Mouse (Mus musculus): ENCODE data around the gene Rbm12b1.
"Not testable (repeated sequence)": the region's sequence is repeated elsewhere in the genome, so short reads cannot be mapped to it uniquely, and the experiment has no call there.

Gene Rbm12b1

GRCm38 (mm10) chr4:12140141-12140567 lies at the start of gene Rbm12b1:
Rbm12b1 (plus strand) TSS chr4:12140264.
- H3K36me3 ChIP-seq (ENCODE audit: control insufficient read depth, insufficient read depth, low read length, poor library complexity, severe bottlenecking); H3K27me3 ChIP-seq (ENCODE audit: control insufficient read depth, insufficient read depth, low read length, poor library complexity, severe bottlenecking): not testable (repeated sequence)
- DNase-seq (ENCODE audit: low read depth, low spot score): peak; percentile 85

GRCm38 (mm10) chr4:12140592-12141062 lies 563 bp downstream of the Rbm12b1 start:
- H3K36me3 ChIP-seq (ENCODE audit: control insufficient read depth, insufficient read depth, low read length, poor library complexity, severe bottlenecking); H3K27me3 ChIP-seq (ENCODE audit: control insufficient read depth, insufficient read depth, low read length, poor library complexity, severe bottlenecking): not testable (repeated sequence)
- peak; percentile 15 for DNase-seq (ENCODE audit: low read depth, low spot score)

GRCm38 (mm10) chr4:12141516-12141915 lies 1.5 kb downstream of the Rbm12b1 start:
- not testable (repeated sequence) for DNase-seq (ENCODE audit: low read depth, low spot score); H3K36me3 ChIP-seq (ENCODE audit: control insufficient read depth, insufficient read depth, low read length, poor library complexity, severe bottlenecking)

GRCm38 (mm10) chr4:12147660-12148059 lies 7.6 kb downstream of the Rbm12b1 start:
- no peak for DNase-seq (ENCODE audit: low read depth, low spot score)
- Histone ChIP-seq H3K27me3 (ENCODE audit: control insufficient read depth, insufficient read depth, low read length, poor library complexity, severe bottlenecking) (no peaks in the 10 kb centered on the region), H3K36me3 (ENCODE audit: control insufficient read depth, insufficient read depth, low read length, poor library complexity, severe bottlenecking) (peaks cover 2% of the 10 kb centered on the region; the same call in 1 of the 2 replicates)

More at GRCm38 (mm10) chr4:12141516-12141915, 1.5 kb downstream of the Rbm12b1 start:
- not testable (repeated sequence) for H3K27me3 ChIP-seq (ENCODE audit: control insufficient read depth, insufficient read depth, low read length, poor library complexity, severe bottlenecking)

DNA sequence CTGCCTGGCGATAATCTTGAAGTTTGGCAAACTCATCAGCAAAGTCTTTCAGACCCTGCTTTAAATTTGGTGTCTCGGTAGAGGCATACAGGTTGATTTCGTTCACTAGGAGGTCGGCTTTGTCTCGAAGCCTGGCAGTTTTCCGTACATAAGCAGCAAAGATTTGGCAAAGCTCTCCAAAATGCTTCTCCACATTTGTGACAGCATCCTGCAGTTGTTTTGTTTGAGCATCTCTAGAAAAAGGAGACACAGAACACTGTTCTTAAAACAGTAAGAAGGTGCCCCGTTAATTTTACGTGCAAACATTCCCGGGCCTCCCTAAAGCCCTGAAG lies 30.9 kb downstream of the Rbm12b1 start:
- no peaks in the 10 kb centered on the region; the same call in 1 of the 2 replicates for H3K27me3 ChIP-seq (ENCODE audit: control insufficient read depth, insufficient read depth, low read length, poor library complexity, severe bottlenecking)

DNA sequence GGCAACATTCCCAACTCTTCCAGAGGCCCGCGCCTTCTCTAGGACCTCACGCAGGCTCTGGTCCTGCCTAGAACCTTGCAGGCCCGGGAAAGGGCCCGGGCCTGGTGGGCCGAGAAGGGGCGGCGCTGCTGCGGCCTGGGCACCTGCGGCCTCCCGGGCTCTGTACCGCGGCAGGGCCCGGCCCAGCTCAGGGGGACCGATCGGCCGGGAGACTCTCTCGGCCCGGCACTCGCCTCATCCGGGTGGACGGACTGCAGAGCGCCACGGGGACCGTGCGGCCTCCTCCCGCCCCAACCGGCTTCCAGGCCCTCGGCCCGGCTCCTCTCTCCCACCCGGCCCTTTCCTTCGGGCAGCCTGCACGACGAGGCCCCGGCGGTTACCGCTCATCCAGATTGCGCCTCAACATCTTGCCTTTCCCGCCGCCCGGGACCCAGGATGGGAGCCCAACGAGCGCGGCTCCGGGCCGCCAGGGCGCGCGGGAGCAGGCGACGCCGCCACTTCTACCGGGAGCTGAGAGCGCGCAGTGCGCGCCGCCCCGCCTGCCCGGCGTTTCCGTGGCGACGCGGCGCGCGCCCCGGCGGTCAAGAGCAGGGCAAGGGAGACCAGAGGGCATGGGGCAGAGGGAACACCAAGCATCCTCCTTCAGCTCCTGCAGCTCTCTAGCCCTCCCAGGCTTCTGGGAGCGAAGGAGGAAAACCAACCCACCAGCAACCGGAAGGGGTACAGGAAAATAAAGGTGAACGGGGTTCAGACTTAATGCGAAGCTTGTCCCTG lies 31.4 kb downstream of the Rbm12b1 start, which contains the start of gene Fam92a:
Fam92a (minus strand) TSS at position 698 of the 774 bp plus-strand sequence.
- no peaks in the 10 kb centered on the region; the same call in 1 of the 2 replicates for H3K27me3 ChIP-seq (ENCODE audit: control insufficient read depth, insufficient read depth, low read length, poor library complexity, severe bottlenecking)
- peak; percentile 23 for DNase-seq (ENCODE audit: low read depth, low spot score)

More for the DNA sequence above, 30.9 kb downstream of the Rbm12b1 start:
- no peak for DNase-seq (ENCODE audit: low read depth, low spot score)
- H3K36me3 ChIP-seq (ENCODE audit: control insufficient read depth, insufficient read depth, low read length, poor library complexity, severe bottlenecking): no peaks in the 10 kb centered on the region

DNA sequence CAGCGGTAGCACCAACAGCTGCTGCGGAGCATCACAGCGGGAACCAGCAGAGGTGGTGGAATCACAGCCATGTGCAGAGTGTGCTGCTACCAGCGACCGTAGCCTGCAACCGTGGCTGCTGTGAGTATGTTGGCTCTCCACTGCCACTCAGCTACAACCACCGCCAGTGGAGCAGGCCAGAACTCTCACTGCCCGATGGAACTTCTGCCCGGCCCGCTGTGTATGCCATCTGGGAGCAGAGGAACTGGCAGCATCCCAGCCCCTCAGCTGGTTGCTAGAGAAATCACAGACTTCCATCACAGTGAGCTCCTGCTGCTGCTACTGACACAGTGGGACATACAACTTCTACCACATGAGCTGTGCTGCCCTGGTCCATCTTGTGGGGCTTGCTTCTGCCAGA lies 38.9 kb downstream of the Rbm12b1 start:
- DNase-seq (ENCODE audit: low read depth, low spot score): no peak
- Histone ChIP-seq H3K36me3 (ENCODE audit: control insufficient read depth, insufficient read depth, low read length, poor library complexity, severe bottlenecking) (no peaks in the 10 kb centered on the region), H3K27me3 (ENCODE audit: control insufficient read depth, insufficient read depth, low read length, poor library complexity, severe bottlenecking) (no peaks in the 10 kb centered on the region)

More for the DNA sequence above, 31.4 kb downstream of the Rbm12b1 start, which contains the start of gene Fam92a:
- H3K36me3 ChIP-seq (ENCODE audit: control insufficient read depth, insufficient read depth, low read length, poor library complexity, severe bottlenecking): no peaks in the 10 kb centered on the region
